Mouse (Mus musculus): ENCODE results near the gene Arl14ep. TPM values are rescaled to one million over a fixed set of nuclear protein-coding genes. Genes with fewer than 3 reads are reported as not detected.

Arl14ep gene
- polyA plus RNA-seq (2012), result 4.4 and 6.4 TPM in 2 replicates

GRCm38 (mm10) chr2:106973959-106974639 lies at the start of gene Arl14ep:
TSS of gene Arl14ep (minus strand) at chr2:106974424.

Other genes starting within 250 kb of the Arl14ep start
- gene Fshb, start 85.2 kb upstream of the Arl14ep start, polyA plus RNA-seq (2012), result not detected in 2 replicates

Data from megakaryocyte-erythroid progenitor cell, adult 5 weeks (primary cell).